Mouse (Mus musculus): Measurements from ENCODE around the gene Map4k3.

DNA sequence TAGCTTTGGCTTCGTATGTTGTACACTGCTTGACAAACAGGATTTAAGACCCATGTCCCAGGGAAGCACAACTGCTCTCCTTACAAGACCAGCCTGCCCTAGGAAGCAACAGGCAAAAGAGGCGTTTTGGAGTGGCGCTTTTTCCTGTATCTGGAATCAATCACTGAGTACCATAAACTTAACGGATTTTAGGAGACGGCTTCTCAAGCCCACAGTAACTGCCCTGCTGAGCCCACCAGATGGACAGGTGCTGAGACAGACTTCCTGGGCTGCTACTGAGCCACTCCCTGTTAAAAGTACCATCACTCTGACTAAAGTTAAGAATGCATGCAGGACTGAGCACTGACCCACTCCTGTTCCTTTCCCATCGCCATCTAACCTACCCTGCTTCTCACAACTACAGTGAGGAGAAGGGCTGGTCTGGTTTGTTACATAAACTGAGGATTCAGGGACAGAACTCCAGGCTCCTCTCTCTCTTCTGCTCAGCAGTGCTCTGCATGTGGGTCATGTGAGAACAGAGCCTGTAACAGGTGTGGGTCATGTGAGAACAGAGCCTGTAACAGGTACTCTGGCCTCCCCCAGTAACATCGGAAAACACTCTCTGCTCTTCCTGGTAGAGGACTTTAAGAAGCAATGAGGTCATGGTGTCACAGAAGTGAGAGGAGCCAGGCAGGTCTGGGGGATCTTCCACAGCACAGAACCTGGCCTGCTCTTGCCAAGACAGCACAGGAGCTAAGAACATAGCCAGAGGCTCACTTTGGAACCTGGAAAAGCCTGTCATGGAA is 65.3 kb downstream of the Map4k3 start:
- TF ChIP-seq CTCF (IDR thresholded peaks at IDR 0.05; ENCODE audit: low read depth, low read length): no peak
- no peak for TF ChIP-seq POLR2A (IDR thresholded peaks at IDR 0.05; ENCODE audit: insufficient read depth, low read length)
- no peak for TF ChIP-seq EP300 (IDR thresholded peaks at IDR 0.05; ENCODE audit: insufficient read depth, low read depth, low read length)

Data from ES-Bruce4 (cell line).